Mouse (Mus musculus) small intestine, adult 2 months (tissue): ENCODE data around the gene Plekho2.

Source experiments
- CTCF ChIP-seq: fragments of 200-500 bp; IDR thresholded peaks from 2 replicates; pipeline ENCODE4 v1.5.1; 2012; ENCODE audit warnings: low read depth, mild to moderate bottlenecking, control low read depth, inconsistent platforms, low read length, moderate library complexity, mixed read lengths; ENCODE audit not compliant: insufficient replicate concordance, insufficient read length; ENCODE audit errors: extremely low read depth
- POLR2A ChIP-seq: fragments of 200-500 bp; IDR thresholded peaks from 2 replicates; pipeline ENCODE4 v1.6.1; 2012; ENCODE audit warnings: low read depth, mild to moderate bottlenecking, control low read depth, inconsistent platforms, low read length, moderate library complexity

GRCm38 (mm10) chr9:65534111-65534510 lies 45.7 kb downstream of the Plekho2 start:
- no peak for TF ChIP-seq CTCF
- TF ChIP-seq POLR2A, result no peak
